Mouse (Mus musculus) thymus, adult 2 months (tissue): ENCODE data around the gene Olfr1414. TPM values are rescaled to one million over a fixed set of nuclear protein-coding genes. Genes with fewer than 3 reads are reported as not detected.

Source experiments
- DNase-seq: peaks from one replicate; pipeline ENCODE4 v3.0.0; 2021
- H3K27ac ChIP-seq: fragments of 200-500 bp; 2 replicates; pipeline ENCODE4 v1.5.1; 2012; ENCODE audit warnings: low read length, control low read depth; ENCODE audit not compliant: control insufficient read depth, insufficient read depth
- H3K27me3 ChIP-seq: fragments of 200-500 bp; 2 replicates; pipeline ENCODE4 v1.6.1; 2012; ENCODE audit warnings: mild to moderate bottlenecking, low read length, moderate library complexity, mixed read lengths; ENCODE audit not compliant: control insufficient read depth, insufficient read depth
- H3K36me3 ChIP-seq: fragments of 200-500 bp; 2 replicates; pipeline ENCODE4 v1.6.1; 2012; ENCODE audit warnings: mild to moderate bottlenecking, low read length, moderate library complexity; ENCODE audit not compliant: control insufficient read depth, insufficient read depth
- H3K4me1 ChIP-seq: fragments of 200-500 bp; replicated peaks from 2 replicates; pipeline ENCODE4 v1.6.1; 2012; ENCODE audit warnings: low read length; ENCODE audit not compliant: control insufficient read depth, insufficient read depth
- H3K4me3 ChIP-seq: fragments of 200-500 bp; 2 replicates; pipeline ENCODE4 v1.5.1; 2012; ENCODE audit warnings: mild to moderate bottlenecking, low read length, control low read depth, moderate library complexity; ENCODE audit not compliant: control insufficient read depth, insufficient read depth
- CTCF ChIP-seq: fragments of 200-500 bp; IDR thresholded peaks from 2 replicates; pipeline ENCODE4 v1.5.1; 2012; ENCODE audit warnings: mild to moderate bottlenecking, control low read depth, low read length, moderate library complexity, borderline replicate concordance; ENCODE audit not compliant: control insufficient read depth, poor library complexity, insufficient read depth; ENCODE audit errors: extremely low read depth
- POLR2A ChIP-seq: fragments of 200-500 bp; IDR thresholded peaks from 2 replicates; pipeline ENCODE4 v1.6.1; 2012; ENCODE audit warnings: mild to moderate bottlenecking, low read length, control low read depth, moderate library complexity; ENCODE audit not compliant: control insufficient read depth, poor library complexity, insufficient read depth; ENCODE audit errors: extremely low read depth
- WGBS: fragments of 180-500 bp; shearing (Covaris S2); methylation state at CpG from one replicate; pipeline ENCODE4 v1.1.7; 2018; 5-methylcytosine and 5-hydroxymethylcytosine counted together
- polyA plus RNA-seq: library from polyadenylated mRNA; depleted of rRNA; stranded (reverse); fragments of >200 nt; gene quantifications from 2 replicates; pipeline ENCODE4 v1.2.3, GENCODE M21; 2012; rRNA removed

The Olfr1414 gene
- polyA plus RNA-seq = not detected in 2 replicates

- no peaks in the 10 kb centered on the region for H3K27me3 ChIP-seq
- no peaks in the 10 kb centered on the region for H3K36me3 ChIP-seq
- H3K4me1 ChIP-seq = no peaks in the 10 kb centered on the region
- TF ChIP-seq CTCF = no peak
- no peak for TF ChIP-seq POLR2A
- H3K4me3 ChIP-seq = no peak within 1 kb of the TSS
- H3K27ac ChIP-seq = no peak within 1 kb of the TSS
- 88% methylated on average over 3 of the region's 3 CpGs for WGBS
- no peak for DNase-seq
Observed at GRCm38 (mm10) chr1:92518561-92518960, at the start of gene Olfr1414. Gene Olfr1414, minus strand, starts transcription at chr1:92518661.

GRCm38 (mm10) chr1:92545929-92546328 is 27.5 kb upstream of the Olfr1414 start:
- TF ChIP-seq CTCF (no peak), POLR2A (no peak)
- Histone ChIP-seq H3K4me1 (no peaks in the 10 kb centered on the region), H3K4me3 (no peak overlapping the region), H3K27ac (no peak overlapping the region), H3K36me3 (no peaks in the 10 kb centered on the region), H3K27me3 (no peaks in the 10 kb centered on the region)
- 87% methylated on average over 2 of the region's 2 CpGs for WGBS
- DNase-seq = no peak

- Histone ChIP-seq H3K27ac (no peak overlapping the region), H3K36me3 (no peaks in the 10 kb centered on the region), H3K27me3 (no peaks in the 10 kb centered on the region), H3K4me1 (no peaks in the 10 kb centered on the region), H3K4me3 (no peak overlapping the region)
- DNase-seq = no peak
- no peak for TF ChIP-seq POLR2A
- TF ChIP-seq CTCF = no peak
- 59% methylated on average over 2 of the region's 2 CpGs for WGBS
Observed at GRCm38 (mm10) chr1:92539071-92539470, 20.6 kb upstream of the Olfr1414 start.

GRCm38 (mm10) chr1:92536972-92537371 is 18.5 kb upstream of the Olfr1414 start:
- TF ChIP-seq POLR2A = no peak
- H3K4me3 ChIP-seq = no peak overlapping the region
- no peak for DNase-seq
- no peaks in the 10 kb centered on the region for H3K36me3 ChIP-seq
- no peaks in the 10 kb centered on the region for H3K4me1 ChIP-seq
- 31% methylated on average over 5 of the region's 5 CpGs for WGBS
- H3K27me3 ChIP-seq = no peaks in the 10 kb centered on the region
- no peak overlapping the region for H3K27ac ChIP-seq

GRCm38 (mm10) chr1:92523764-92524163 is 5.3 kb upstream of the Olfr1414 start:
- Histone ChIP-seq H3K27me3 (no peaks in the 10 kb centered on the region), H3K4me3 (no peak overlapping the region), H3K36me3 (no peaks in the 10 kb centered on the region), H3K4me1 (no peaks in the 10 kb centered on the region), H3K27ac (no peak overlapping the region)
- 87% methylated on average over 3 of the region's 3 CpGs for WGBS
- no peak for TF ChIP-seq CTCF
- no peak for TF ChIP-seq POLR2A
- DNase-seq = no peak

GRCm38 (mm10) chr1:92521376-92521775 is 2.9 kb upstream of the Olfr1414 start:
- Histone ChIP-seq H3K4me3 (no peak overlapping the region), H3K27me3 (no peaks in the 10 kb centered on the region), H3K36me3 (no peaks in the 10 kb centered on the region), H3K4me1 (no peaks in the 10 kb centered on the region), H3K27ac (no peak overlapping the region)
- 19% methylated on average over 10 of the region's 10 CpGs for WGBS
- TF ChIP-seq POLR2A (no peak), CTCF (no peak)
- peak; percentile 2 for DNase-seq

- no peak overlapping the region for H3K27ac ChIP-seq
- H3K27me3 ChIP-seq = no peaks in the 10 kb centered on the region
- no peak overlapping the region for H3K4me3 ChIP-seq
- TF ChIP-seq CTCF (no peak), POLR2A (no peak)
- no peak for DNase-seq
- WGBS = 82% methylated on average over 6 of the region's 6 CpGs
- no peaks in the 10 kb centered on the region for H3K4me1 ChIP-seq
- H3K36me3 ChIP-seq = no peaks in the 10 kb centered on the region
Observed at GRCm38 (mm10) chr1:92519046-92519445, 585 bp upstream of the Olfr1414 start.
